Mouse (Mus musculus): ENCODE measurements at regions not wholly inside any gene's neighbourhood (a gene's known extent, or its start where the extent isn't known, plus 50 kb on each side); places are given as distances from the start of the nearest gene placed in this dataset.

DNA sequence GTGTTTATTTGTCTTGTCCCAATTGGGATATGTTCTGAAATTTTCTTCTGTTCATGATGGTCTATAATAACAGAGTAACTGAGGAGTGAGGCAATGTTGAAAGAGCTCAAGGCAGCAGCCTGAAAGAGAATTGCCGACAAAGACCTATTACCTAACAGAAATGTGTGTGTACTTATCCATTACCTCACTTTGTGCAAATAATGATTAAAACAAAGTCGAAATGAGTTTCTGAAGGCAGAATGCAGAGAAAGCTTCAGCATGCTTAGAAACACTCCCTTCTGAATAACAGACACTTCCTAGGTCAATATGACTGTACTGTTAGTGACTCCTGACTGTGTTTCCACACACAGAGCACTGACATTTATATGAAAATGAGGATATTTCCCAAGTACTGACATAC, 63.0 kb downstream of the Kbtbd8 start:
- no peak for DNase-seq

DNA sequence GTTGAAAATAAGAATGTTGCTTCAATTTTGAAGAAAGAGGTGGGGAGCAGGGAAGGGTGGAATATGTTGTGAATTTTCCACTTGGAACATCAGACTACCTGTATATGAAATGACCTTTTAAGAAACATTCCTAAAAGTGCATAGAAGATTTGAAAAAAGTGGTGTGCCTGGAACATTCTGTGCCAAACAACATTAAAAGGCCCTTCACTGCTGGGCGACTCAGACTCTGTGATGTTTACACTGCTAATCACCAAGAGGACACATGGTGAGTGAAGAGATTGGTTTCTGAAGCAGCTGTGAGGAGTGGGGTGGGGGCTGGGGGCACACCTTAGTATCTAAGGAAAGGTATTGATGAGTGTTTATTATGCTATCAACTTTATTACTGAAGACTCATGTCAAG, 65.2 kb downstream of the Kbtbd8 start:
- no peak for DNase-seq

DNA sequence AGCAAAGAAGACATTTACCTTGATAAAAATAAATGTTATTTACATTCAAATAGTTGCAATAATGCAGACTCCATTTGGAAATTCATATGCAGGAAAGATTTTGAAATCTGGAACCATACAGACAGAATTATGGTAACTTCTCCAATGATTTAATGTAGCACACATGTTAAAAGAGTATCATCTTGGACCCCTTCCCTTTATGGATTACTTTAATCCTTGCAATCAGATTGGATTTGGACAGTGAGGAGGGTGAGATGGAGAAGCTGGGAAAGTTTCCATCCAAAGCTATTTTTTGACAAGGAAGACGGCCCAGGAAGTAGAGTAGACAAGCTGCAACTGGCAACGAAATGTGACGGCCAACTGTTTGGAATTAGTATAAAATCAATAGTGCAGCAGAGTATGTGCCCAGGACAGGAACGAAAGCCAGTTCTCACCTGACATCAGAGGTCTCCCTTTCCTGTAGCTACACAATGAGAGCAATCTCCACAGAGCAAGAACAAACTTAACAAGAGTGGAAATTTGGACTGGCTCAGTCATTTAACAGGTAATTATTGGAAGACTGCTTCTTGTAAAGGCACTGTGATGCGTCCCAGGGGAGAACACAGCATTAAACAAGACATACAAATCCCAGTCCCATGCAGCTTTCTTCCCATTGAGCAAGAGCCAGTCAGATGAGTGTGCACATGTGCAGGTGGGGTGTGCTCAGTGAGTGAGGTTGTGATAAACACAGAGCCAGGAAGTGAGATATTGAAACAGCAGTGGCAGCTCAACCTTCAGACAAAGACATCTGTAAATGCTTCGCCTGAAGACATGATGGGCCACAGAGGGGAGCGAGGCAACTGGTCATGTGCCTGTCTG, 68.3 kb downstream of the Kbtbd8 start:
- no peak for DNase-seq

DNA sequence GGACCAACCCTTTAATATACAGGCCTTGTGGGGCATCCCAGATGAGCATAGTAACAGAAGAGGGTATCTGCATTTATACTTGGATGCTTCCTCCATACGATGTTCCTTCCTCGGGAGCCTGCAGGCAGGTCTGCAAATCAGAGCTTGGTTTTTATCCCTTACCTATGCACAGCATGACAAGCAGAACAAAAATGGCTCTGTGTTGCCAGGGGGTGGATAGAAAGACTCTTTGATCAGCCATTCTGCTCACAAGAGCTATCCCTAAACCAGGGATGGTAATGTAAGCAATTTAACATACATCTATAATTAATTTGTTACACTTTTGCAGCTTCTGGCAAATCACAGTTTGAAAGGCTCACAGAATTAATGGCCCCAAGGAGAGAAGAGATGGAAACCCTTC, 79.6 kb downstream of the Kbtbd8 start:
- DNase-seq: no peak

DNA sequence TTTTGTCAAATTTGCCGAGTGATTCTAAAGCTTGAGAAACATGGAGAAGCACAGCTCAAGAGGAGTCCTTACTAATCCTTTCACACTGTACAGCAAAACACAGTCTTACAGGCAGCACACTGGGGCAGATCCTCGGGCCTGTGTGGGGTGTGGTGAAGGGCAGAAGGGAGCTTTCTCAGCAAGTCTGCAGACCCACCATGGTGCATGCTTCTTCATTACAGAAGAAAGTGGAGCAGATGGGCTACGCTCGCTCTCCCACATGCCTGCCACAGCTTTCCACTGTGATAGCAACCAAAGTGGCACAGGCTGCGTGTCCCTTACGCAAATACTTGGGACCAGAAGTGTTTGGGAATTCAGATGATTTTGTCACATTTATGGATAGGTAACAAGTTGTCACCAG, 81.6 kb downstream of the Kbtbd8 start:
- DNase-seq: no peak

DNA sequence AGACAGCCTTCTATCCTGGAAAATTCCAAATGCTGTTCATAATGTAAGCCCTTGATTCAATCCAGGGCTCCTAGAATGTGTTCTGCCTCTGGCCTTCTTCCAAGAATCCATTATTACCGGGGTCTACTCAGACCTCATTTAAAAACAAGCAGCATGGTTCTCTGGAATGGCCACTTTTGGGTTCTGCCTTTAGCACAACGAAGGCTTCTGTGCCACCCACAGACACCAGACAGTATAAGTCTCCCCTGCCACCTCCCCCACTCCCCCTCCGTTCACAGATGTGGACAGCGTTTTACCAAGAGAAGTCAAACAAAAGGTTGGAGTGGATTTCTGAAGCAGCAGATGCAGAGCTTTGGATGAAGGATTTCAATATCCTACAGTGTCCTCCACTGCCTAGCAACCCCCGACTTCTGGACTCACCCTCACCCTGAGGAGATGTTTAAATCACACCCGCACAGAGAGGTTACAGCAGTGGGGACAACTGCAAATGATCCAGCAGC, 85.3 kb downstream of the Kbtbd8 start:
- DNase-seq: no peak

DNA sequence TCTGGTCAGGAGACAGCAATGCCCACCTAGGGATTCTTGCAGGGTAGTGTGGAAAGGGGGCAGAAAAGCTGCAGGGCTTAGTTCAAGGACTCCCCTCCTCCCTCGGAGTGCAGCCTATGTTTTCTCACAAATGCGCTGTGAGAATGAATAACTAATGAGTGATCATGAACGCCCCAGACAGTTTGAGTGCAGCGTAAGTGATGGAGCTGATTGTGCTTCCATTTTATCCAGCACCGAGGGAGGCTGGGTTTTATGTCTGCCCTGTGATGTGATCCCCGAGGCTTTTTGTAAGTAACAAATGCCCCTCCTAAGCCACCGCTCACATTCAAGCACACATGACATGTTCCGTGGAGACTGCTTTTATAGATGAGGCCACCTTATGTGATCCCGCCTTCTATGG, 85.9 kb downstream of the Kbtbd8 start:
- no peak for DNase-seq

DNA sequence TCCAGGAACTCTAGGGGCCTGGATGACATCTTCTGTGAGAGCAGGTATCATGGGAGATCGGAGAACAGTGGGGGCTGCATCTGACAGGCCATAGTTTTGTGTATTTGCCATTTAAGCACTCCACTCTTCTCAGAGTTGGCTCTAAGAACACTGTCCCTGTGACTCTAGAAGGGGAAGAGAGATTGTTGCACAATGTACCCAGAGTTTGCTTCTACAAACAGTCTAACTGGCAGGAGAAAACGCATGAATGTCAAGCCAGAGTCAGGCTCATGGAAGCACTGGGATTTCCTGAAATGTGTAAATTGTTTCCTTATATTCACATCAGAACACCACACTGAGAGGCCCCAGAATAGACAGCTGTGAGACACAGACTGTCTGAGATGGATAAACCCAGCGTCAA, 87.2 kb downstream of the Kbtbd8 start:
- no peak for DNase-seq

DNA sequence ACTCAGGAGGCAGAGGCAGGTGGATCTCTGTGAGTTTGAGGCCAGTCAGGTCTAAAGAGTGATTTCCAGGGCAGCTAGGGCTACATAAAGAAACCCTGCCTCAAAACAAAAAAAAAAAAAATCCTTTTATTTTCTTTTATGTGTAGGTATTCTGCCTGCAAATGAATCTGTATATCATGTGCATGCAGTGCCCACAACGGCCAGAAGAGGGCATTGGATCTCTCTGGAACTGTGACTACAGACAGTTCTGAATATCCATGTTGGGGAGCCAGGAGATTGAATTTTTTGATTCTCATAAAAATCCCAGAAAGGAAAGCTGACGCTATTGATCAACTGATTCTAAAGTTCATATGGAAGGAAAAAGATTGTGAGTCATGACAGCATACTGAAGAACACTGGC, 90.0 kb downstream of the Kbtbd8 start:
- no peak for DNase-seq

DNA sequence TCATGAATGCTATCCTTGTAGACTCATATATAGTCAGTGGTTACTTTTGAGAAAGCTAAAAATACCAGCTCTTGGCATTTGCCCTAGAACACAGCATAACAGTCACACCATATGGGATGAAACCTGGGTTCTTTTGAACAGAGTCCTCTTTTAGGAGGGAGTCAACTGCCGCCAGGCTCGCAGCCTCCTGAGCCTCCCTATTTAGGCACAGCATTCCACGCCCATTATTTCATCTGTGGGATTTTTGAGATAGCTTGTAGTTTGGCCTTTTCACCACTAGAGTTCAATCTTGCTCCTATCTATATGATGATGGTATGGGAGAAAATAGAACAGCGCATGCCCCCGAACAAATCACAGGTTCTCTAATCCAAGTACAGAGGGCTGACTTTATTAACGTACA, 100.4 kb downstream of the Kbtbd8 start:
- no peak for DNase-seq

DNA sequence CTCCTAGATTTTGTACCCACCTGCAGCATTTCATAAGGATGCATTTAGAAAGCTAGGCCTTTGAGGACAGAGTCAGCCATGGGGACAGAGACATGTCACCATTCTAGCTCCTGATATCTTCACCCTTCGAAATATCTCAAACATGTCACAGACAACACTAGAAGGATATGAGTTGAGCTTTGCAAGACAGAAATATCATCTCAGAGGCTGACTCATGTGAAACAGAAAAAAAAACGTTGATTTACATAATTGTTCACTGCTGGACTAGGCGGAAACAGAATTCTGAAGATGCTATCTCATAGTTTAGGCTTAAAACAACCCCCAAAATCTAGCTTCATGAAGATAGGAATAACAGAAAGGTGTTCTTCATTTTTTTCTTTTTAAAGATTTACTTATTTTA, 101.8 kb downstream of the Kbtbd8 start:
- no peak for DNase-seq

DNA sequence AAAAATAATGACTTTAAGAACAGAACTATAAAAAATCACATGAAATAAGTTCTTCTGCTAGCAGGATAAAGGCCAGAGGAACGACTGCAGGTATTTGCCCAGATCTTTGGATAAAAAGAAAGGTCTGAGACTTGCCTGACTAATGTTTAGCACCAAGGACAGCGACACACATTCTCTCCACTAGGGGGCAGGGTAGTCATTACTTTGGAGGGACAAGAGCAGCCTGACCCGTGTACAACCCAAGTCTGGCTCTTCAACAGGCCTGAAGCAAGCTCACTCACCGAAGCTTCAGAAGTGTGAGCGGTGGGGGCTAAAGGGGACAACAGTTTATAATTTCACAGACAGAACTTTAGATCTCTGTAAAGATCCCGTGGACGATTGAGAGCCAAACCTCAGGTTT, 98.4 kb upstream of the Gm10234 start:
- DNase-seq: peak; percentile 4 to 14

DNA sequence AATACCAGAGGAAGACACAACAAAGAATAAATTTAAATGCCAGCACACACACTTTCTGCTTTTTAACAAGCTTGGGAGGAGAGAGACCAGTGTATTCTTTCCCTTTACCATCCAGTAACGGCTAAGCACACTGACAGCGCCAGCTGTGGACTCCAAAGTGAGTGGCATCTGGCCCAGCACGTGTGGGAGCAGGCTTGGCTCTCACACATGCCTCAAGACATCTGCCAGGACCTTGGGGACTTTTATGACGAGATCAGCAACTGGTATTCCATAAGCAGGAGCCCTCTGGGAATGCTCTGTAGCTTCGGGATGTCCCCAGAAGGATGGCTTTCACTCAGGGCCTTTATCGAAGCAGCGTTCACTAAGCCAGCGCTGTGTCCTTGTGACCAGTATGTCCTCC, 92.0 kb upstream of the Gm10234 start:
- no peak for DNase-seq

DNA sequence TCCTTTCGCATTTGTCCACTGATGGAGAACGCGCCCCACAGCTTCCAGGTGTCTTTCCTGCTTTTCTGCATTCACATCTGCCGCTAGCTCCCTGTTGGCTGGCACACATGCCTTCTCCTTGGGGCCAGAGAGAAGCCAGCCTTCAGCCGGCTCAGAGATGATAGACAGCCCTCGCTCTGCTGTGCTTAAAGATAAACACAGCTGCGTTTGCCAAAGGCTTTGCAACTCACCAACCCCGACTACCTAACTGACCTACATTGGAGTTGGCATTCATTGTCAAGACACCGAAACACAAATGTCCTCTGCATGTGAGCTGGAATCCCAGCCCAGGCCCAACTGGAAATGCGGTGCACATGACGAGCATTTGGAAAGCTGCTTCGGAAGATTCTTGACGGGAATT, 87.2 kb upstream of the Gm10234 start:
- DNase-seq: no peak

DNA sequence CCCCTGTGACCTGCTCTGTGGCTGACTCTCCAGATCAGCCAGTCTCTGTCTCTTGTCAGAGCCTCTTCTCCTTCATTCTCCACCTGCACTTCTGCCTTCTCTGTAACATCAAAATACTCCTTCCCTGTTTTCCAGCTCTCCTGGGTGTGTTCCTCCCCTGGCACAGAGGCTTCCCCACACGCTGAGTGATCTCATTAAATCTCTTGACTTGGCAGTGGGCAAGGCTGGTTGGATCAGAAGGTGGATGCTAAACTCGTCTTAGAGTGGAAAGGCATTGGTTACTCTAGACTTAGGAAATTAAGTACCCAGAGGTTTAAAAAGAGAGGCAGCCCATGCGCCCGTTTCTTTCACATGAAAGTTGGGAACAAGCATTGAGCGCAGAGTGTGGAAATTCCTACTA, 78.3 kb upstream of the Gm10234 start:
- no peak for DNase-seq

DNA sequence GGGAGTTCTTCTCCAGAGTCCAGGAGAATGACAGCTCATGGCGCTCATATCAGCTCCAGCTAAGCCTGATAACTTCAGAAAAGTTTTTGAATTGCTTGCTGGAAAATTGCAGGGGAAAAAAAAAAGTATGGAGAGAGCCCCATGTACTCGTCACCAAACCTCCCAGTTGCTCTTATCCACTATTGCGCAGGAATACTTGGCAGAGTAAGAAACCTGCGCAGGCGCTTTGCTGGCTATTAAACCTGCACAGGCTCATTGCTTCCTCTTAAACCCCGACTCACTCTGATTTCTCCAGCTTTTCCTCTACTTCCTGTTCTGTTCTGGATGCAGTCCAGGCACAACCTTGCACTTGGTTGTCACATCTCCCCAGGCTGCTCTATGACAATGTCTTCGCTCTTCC, 77.0 kb upstream of the Gm10234 start:
- DNase-seq: no peak

DNA sequence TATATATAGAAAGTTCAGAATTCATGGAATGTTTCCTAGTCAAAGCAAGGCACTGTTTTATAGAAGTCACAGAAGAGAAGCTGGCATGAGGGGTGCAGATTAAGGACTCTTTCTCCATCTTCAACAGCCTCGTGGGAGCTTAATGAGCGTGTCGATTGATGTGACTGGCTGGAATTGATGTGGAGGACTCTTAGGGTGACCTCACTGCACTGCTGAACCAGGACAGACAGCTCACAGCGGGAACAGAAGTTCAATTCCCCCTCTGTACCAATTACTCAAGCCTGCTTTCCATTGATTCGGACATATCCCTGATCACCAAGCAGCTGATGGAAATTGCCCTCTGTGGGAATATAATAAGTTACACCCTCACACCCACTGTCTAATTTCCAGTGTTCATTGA, 65.6 kb upstream of the Gm10234 start:
- DNase-seq: no peak

DNA sequence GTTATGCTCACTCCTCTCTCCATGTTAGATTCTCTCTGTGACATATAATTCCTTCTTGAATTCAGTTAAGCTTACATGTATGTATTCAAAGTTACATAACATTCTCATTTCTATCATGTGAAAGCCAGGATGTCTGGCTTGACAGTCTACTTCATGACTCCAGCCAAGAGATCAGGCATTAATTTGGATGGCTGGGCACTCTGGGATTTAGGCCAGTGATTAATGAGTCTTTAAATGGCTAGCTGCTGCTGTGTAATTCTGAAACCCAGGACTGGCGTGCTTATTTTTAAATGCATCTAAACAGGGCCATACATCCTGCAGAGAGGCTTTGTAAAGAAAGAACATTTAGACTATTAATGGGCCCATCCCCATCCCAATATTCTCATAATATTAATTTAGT, 60.9 kb upstream of the Gm10234 start:
- DNase-seq: no peak

DNA sequence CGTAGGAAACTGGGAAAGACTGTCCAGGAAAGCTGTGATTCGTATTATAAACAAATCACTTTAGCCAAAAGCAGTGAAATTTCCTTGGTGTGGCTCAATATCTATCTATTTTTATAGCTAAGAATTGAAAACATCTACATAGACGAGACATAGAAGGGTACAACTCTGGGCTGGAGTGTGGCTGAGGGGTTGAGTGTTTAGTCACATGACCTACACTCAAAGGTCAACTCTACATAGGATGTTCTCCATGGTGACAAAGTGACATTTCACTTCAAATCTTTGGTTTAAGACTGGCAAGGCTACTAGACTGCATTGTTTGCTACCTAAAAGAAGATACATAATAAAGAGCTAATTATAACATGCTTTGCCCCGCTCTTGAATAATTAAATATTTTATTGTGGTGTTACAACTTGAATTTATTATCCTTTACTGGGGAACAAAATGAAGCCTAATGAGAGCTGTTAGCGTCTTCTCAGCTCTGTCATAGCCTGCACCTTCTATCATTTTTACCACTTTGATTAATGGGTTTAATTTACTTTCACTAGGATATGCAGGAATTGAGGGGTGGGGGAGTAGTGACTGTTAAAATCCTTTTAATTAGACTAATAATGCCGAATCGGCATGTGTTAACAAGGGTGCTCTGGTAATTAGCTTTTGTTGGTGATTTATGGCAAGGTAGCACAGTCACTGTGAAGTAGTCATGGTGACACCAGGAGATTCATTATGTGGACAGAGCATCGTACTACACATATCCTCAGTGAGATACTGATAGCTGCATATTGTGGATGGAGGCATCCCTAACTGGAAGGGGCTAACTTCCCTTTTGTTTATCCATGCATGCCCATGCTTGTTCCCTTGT, 57.7 kb upstream of the Gm10234 start:
- no peak for DNase-seq

DNA sequence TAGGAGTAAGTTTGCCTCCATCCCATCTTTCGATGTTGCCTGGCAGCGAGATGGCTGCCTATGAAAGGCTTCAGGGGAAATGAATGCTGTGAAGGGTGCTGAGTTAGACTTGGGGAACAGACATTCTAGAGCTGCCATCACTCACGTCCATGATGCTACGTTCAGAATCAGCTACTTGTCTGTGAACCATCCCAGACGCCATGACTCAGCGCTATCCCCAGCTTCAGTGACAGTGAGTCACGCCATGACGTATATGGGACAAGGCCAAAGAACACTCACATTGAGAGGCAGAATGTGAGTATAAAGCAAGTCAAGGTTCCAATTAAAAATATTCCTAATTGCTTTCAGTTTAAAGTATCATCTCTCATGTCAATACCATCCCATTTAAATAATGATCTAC, 52.4 kb upstream of the Gm10234 start:
- DNase-seq: no peak
